In genomic region chr2:14055566-14056331, GRCm38 (mm10) we compare ENCODE assay signal across 8 mouse cellular contexts. TPM values are rescaled to one million over a fixed set of nuclear protein-coding genes. Genes with fewer than 3 reads are reported as not detected.
DNase-seq lines count a peak whose midpoint lies in the region; ATAC-seq and TF ChIP-seq lines count a peak whose summit lies in the region.

Hacd1 (minus strand) TSS chr2:14056135.

- H3K27me3 ChIP-seq in C2C12 (ENCODE audit: control insufficient read depth, insufficient read depth, insufficient read length): no peaks in the 10 kb centered on the region
- H3K27me3 ChIP-seq in erythroblast, embryonic 14.5 days (ENCODE audit: control insufficient read depth): peaks cover 4% of the 10 kb centered on the region; the same call in 1 of the 2 replicates
- no peaks in the 10 kb centered on the region for H3K27me3 ChIP-seq in heart, embryonic 12.5 days (replicated peaks)
- H3K27me3 ChIP-seq in liver, embryonic 13.5 days: no peaks in the 10 kb centered on the region
- no peaks in the 10 kb centered on the region for H3K27me3 ChIP-seq in stomach, embryonic 15.5 days (replicated peaks)

- WGBS in heart, embryonic 12.5 days: under 1% methylated on average over 99 of the region's 101 CpGs
- WGBS in liver, embryonic 13.5 days (ENCODE audit: insufficient replicate concordance): under 1% methylated on average over 98 of the region's 101 CpGs
- under 1% methylated on average over 91 of the region's 101 CpGs for WGBS in stomach, embryonic 15.5 days

- H3K36me3 ChIP-seq in C2C12 (ENCODE audit: control insufficient read depth, insufficient read depth): no peaks in the 10 kb centered on the region
- H3K36me3 ChIP-seq in erythroblast, embryonic 14.5 days (ENCODE audit: control insufficient read depth): no peaks in the 10 kb centered on the region
- H3K36me3 ChIP-seq in heart, embryonic 12.5 days: no peaks in the 10 kb centered on the region
- H3K36me3 ChIP-seq in liver, embryonic 13.5 days: no peaks in the 10 kb centered on the region
- no peaks in the 10 kb centered on the region for H3K36me3 ChIP-seq in stomach, embryonic 15.5 days

- peak within 1 kb of the TSS; percentile 72 for H3K4me2 ChIP-seq in heart, embryonic 12.5 days
- peak within 1 kb of the TSS; percentile 91 for H3K4me2 ChIP-seq in liver, embryonic 13.5 days
- peak within 1 kb of the TSS; percentile 85 for H3K4me2 ChIP-seq in stomach, embryonic 15.5 days

- ATAC-seq in heart, embryonic 12.5 days (ENCODE audit: insufficient number of reproducible peaks, low FRiP score): peak; percentile 87
- peak; percentile 81 for ATAC-seq in liver, embryonic 13.5 days (ENCODE audit: low read depth)
- peak; percentile 85 for ATAC-seq in stomach, embryonic 15.5 days (ENCODE audit: insufficient read depth, low FRiP score, low read depth)

- peak within 1 kb of the TSS; percentile 84 for H3K9ac ChIP-seq in heart, embryonic 12.5 days
- peak within 1 kb of the TSS; percentile 83 for H3K9ac ChIP-seq in liver, embryonic 13.5 days
- peak within 1 kb of the TSS; percentile 55 for H3K9ac ChIP-seq in stomach, embryonic 15.5 days

- peaks cover 39% of the 10 kb centered on the region for H3K79me2 ChIP-seq in C2C12 (ENCODE audit: control insufficient read depth, insufficient read depth)

- H3K4me1 ChIP-seq in erythroblast, embryonic 14.5 days (ENCODE audit: control insufficient read depth): peaks cover 30% of the 10 kb centered on the region
- H3K4me1 ChIP-seq in heart, embryonic 12.5 days (replicated peaks): peaks cover 14% of the 10 kb centered on the region
- peaks cover 22% of the 10 kb centered on the region for H3K4me1 ChIP-seq in liver, embryonic 13.5 days (replicated peaks)
- peaks cover 4% of the 10 kb centered on the region; the same call in 1 of the 2 replicates for H3K4me1 ChIP-seq in stomach, embryonic 15.5 days

- TF ChIP-seq CTCF in C2C12 (IDR thresholded peaks at IDR 0.05; ENCODE audit: control insufficient read depth, insufficient read depth, insufficient read length): no peak

- H3K79me3 ChIP-seq in C2C12 (ENCODE audit: low read depth): peaks cover 34% of the 10 kb centered on the region

- peak within 1 kb of the TSS; percentile 84 for H3ac ChIP-seq in C2C12 (ENCODE audit: control insufficient read depth, insufficient read length, low read depth)

- peak within 1 kb of the TSS; percentile 81 for H3K4me3 ChIP-seq in C2C12 (ENCODE audit: insufficient read depth, poor library complexity, severe bottlenecking)
- H3K4me3 ChIP-seq in erythroblast, embryonic 14.5 days (replicated peaks): peak within 1 kb of the TSS; percentile 90
- peak within 1 kb of the TSS; percentile 79 for H3K4me3 ChIP-seq in heart, embryonic 12.5 days
- peak within 1 kb of the TSS; percentile 76 for H3K4me3 ChIP-seq in liver, embryonic 13.5 days (replicated peaks)
- peak within 1 kb of the TSS; percentile 86 for H3K4me3 ChIP-seq in stomach, embryonic 15.5 days (replicated peaks)

- H3K9me3 ChIP-seq in erythroblast, embryonic 14.5 days (ENCODE audit: control insufficient read depth, low read length): no peaks in the 10 kb centered on the region
- H3K9me3 ChIP-seq in heart, embryonic 12.5 days (replicated peaks): no peaks in the 10 kb centered on the region
- no peaks in the 10 kb centered on the region for H3K9me3 ChIP-seq in liver, embryonic 13.5 days (replicated peaks)
- H3K9me3 ChIP-seq in stomach, embryonic 15.5 days: no peaks in the 10 kb centered on the region

- peak within 1 kb of the TSS; percentile 97 for H3K27ac ChIP-seq in heart, embryonic 12.5 days (ENCODE audit: poor library complexity, severe bottlenecking)
- peak within 1 kb of the TSS; percentile 81 for H3K27ac ChIP-seq in liver, embryonic 13.5 days
- H3K27ac ChIP-seq in stomach, embryonic 15.5 days: peak within 1 kb of the TSS; percentile 89

- DNase-seq in brain, adult 2 months (ENCODE audit: low read depth, low spot score): peak; percentile 93
- peak; percentile 88 for DNase-seq in kidney, postnatal 10 days
- peak; percentile 63 for DNase-seq in liver, embryonic 13.5 days
- DNase-seq in neural tube, embryonic 10.5 days (ENCODE audit: extremely low spot score, low spot score): peak; percentile 76

TF ChIP-seq in C2C12, 6 proteins besides CTCF, POLR2A, EP300 and RAD21:
- TF ChIP-seq CEBPB (IDR thresholded peaks at IDR 0.05; ENCODE audit: low read depth): no peak
- TF ChIP-seq MAX (IDR thresholded peaks at IDR 0.05): peak; percentile 28

RNA-seq across cellular contexts. Expression of gene Hacd1, which starts in this region (rescaled TPM):
- 95.0 TPM for polyA plus RNA-seq in C2C12 (2012; fragmentation: generic; extraction: Trizol)
- polyA plus RNA-seq in erythroblast, embryonic 14.5 days (2012): 2.6 and 3.3 TPM in 2 replicates
- polyA plus RNA-seq in heart, embryonic 12.5 days (2016; fragmentation: Nextera tagmentation; extraction: Ambion mirVana): 236 and 238 TPM in 2 replicates
- polyA plus RNA-seq in liver, embryonic 13.5 days (2015; fragmentation: Nextera tagmentation; extraction: Ambion mirVana): 64.6 and 65.4 TPM in 2 replicates
- polyA plus RNA-seq in stomach, embryonic 15.5 days (2015; fragmentation: Nextera tagmentation; extraction: Ambion mirVana): 126 and 129 TPM in 2 replicates

Comparison
In these comparisons a context has a peak if more than half of its experiments do, and no peak if none do; other contexts are left out.
1. Peak in every context shown above with its lines: DNase-seq, ATAC-seq, H3K4me3 ChIP-seq and H3K27ac ChIP-seq.
2. RNA of gene Hacd1 (polyA plus RNA-seq): 236 to 238 TPM in heart, embryonic 12.5 days, 126 to 129 TPM in stomach, embryonic 15.5 days, 95.0 TPM in C2C12 (single experiment) and 64.6 to 65.4 TPM in liver, embryonic 13.5 days; 2.6 to 3.3 TPM in erythroblast, embryonic 14.5 days; every median in the first group is over 10 times any median in the second.